Mouse (Mus musculus): ENCODE measurements at regions not wholly inside any gene's neighbourhood (a gene's known extent, or its start where the extent isn't known, plus 50 kb on each side); places are given as distances from the start of the nearest gene placed in this dataset.

- peak; percentile 13 for DNase-seq (ENCODE audit: low read depth, low spot score)
Measured at GRCm38 (mm10) chr5:116914876-116915275, 201.0 kb downstream of the Suds3 start.

GRCm38 (mm10) chr5:116900846-116901245 lies 215.1 kb downstream of the Suds3 start:
- no peak for DNase-seq (ENCODE audit: low read depth, low spot score)

- no peak for DNase-seq (ENCODE audit: low read depth, low spot score)
Measured at GRCm38 (mm10) chr5:116897391-116897790, 218.5 kb downstream of the Suds3 start.

GRCm38 (mm10) chr5:116895036-116895783 lies 220.7 kb downstream of the Suds3 start:
- no peak for DNase-seq (ENCODE audit: low read depth, low spot score)

GRCm38 (mm10) chr5:116894575-116894974 lies 221.3 kb downstream of the Suds3 start:
- DNase-seq (ENCODE audit: low read depth, low spot score), result no peak

- DNase-seq (ENCODE audit: low read depth, low spot score), result no peak
Measured at GRCm38 (mm10) chr5:116892877-116893276, 223.0 kb downstream of the Suds3 start.

GRCm38 (mm10) chr5:116889224-116889623 lies 226.7 kb downstream of the Suds3 start:
- no peak for DNase-seq (ENCODE audit: low read depth, low spot score)

GRCm38 (mm10) chr5:116886181-116887136 lies 229.5 kb downstream of the Suds3 start:
- no peak for DNase-seq (ENCODE audit: low read depth, low spot score)

- DNase-seq (ENCODE audit: low read depth, low spot score), result no peak
Measured at GRCm38 (mm10) chr5:116879761-116880160, 236.2 kb downstream of the Suds3 start.

GRCm38 (mm10) chr5:116874941-116875340 lies 241.0 kb downstream of the Suds3 start:
- no peak for DNase-seq (ENCODE audit: low read depth, low spot score)

GRCm38 (mm10) chr5:116868115-116868514 lies 247.8 kb downstream of the Suds3 start:
- DNase-seq (ENCODE audit: low read depth, low spot score), result no peak

- no peak for DNase-seq (ENCODE audit: low read depth, low spot score)
Measured at GRCm38 (mm10) chr5:116864275-116864674, 251.6 kb downstream of the Suds3 start.

- DNase-seq (ENCODE audit: low read depth, low spot score), result no peak
Measured at GRCm38 (mm10) chr5:116852691-116853090, 261.1 kb upstream of the Srrm4 start.

- no peak for DNase-seq (ENCODE audit: low read depth, low spot score)
Measured at GRCm38 (mm10) chr5:116831874-116832273, 240.3 kb upstream of the Srrm4 start.

- DNase-seq (ENCODE audit: low read depth, low spot score), result peak; percentile 69
Measured at GRCm38 (mm10) chr5:116829771-116830170, 238.2 kb upstream of the Srrm4 start.

- DNase-seq (ENCODE audit: low read depth, low spot score), result no peak
Measured at GRCm38 (mm10) chr5:116823260-116823659, 231.6 kb upstream of the Srrm4 start.

GRCm38 (mm10) chr5:116822141-116822540 lies 230.5 kb upstream of the Srrm4 start:
- DNase-seq (ENCODE audit: low read depth, low spot score), result no peak

GRCm38 (mm10) chr5:116809799-116810198 lies 218.2 kb upstream of the Srrm4 start:
- no peak for DNase-seq (ENCODE audit: low read depth, low spot score)

GRCm38 (mm10) chr5:116809001-116809759 lies 217.6 kb upstream of the Srrm4 start:
- peak; percentile 24 for DNase-seq (ENCODE audit: low read depth, low spot score)

- DNase-seq (ENCODE audit: low read depth, low spot score), result no peak
Measured at GRCm38 (mm10) chr5:116797460-116797859, 205.8 kb upstream of the Srrm4 start.

- no peak for DNase-seq (ENCODE audit: low read depth, low spot score)
Measured at GRCm38 (mm10) chr5:116795169-116795568, 203.6 kb upstream of the Srrm4 start.

- no peak for DNase-seq (ENCODE audit: low read depth, low spot score)
Measured at GRCm38 (mm10) chr5:116790419-116790818, 198.8 kb upstream of the Srrm4 start.
